ENCODE assay signal across 13 mouse cellular contexts in genomic region chr5:50006915-50007658, GRCm38 (mm10). TPM values are rescaled to one million over a fixed set of nuclear protein-coding genes. Genes with fewer than 3 reads are reported as not detected.
DNase-seq lines count a peak whose midpoint lies in the region; ATAC-seq lines count a peak whose summit lies in the region.
"Had no signal": no experiment of that assay in that cellular context is flagged by ENCODE, and none has a peak within 500 bp of the region (broad histone marks: within the 10 kb centered on the region; RNA-seq: fewer than 3 reads in every experiment).

No protein-coding gene starts in this region.

- H3K36me3 ChIP-seq in hindbrain, embryonic 13.5 days: peaks cover 22% of the 10 kb centered on the region
- H3K36me3 ChIP-seq in hindbrain, embryonic 12.5 days: peaks cover 8% of the 10 kb centered on the region; the same call in 1 of the 2 replicates

- no peak overlapping the region for H3K9ac ChIP-seq in hindbrain, embryonic 13.5 days
- H3K9ac ChIP-seq in hindbrain, embryonic 12.5 days: no peak overlapping the region
- H3K9ac ChIP-seq: limb, embryonic 13.5 days; neural tube, embryonic 12.5 days; stomach, embryonic 15.5 days had no signal

- no peak overlapping the region for H3K4me2 ChIP-seq in hindbrain, embryonic 13.5 days
- H3K4me2 ChIP-seq in hindbrain, embryonic 12.5 days (replicated peaks): no peak overlapping the region
- H3K4me2 ChIP-seq: limb, embryonic 13.5 days; midbrain, embryonic 11.5 days; neural tube, embryonic 12.5 days; stomach, embryonic 15.5 days had no signal

- H3K27ac ChIP-seq in hindbrain, embryonic 13.5 days: no peak overlapping the region
- H3K27ac ChIP-seq in hindbrain, embryonic 12.5 days: no peak overlapping the region
- H3K27ac ChIP-seq: limb, embryonic 13.5 days; neural tube, embryonic 12.5 days; stomach, embryonic 15.5 days had no signal

- no peaks in the 10 kb centered on the region for H3K27me3 ChIP-seq in hindbrain, embryonic 13.5 days
- no peaks in the 10 kb centered on the region for H3K27me3 ChIP-seq in hindbrain, embryonic 12.5 days
- H3K27me3 ChIP-seq: limb, embryonic 13.5 days; neural tube, embryonic 12.5 days; stomach, embryonic 15.5 days had no signal

- WGBS in hindbrain, embryonic 13.5 days: 89% methylated on average over 9 of the region's 9 CpGs
- WGBS in hindbrain, embryonic 12.5 days: 90% methylated on average over 9 of the region's 9 CpGs

- 0 out of 2 replicates have a peak, but pooled peaks have one; percentile 32 for ATAC-seq in hindbrain, embryonic 13.5 days (ENCODE audit: low FRiP score)
- ATAC-seq in hindbrain, embryonic 12.5 days (ENCODE audit: low FRiP score): no peak
- no peak for ATAC-seq in cerebellum, adult (ENCODE audit: insufficient number of reproducible peaks, low FRiP score, low TSS enrichment)
- ATAC-seq: CD4-positive, CD25-positive, alpha-beta regulatory T cell, adult 4 months had no signal

- peak; percentile 86 for DNase-seq in adipocyte (ENCODE audit: low spot score)
- peak; percentile 48 to 50 for DNase-seq in heart, postnatal 10 days
- peak; percentile 28 for DNase-seq in lung, postnatal 14 days
- no peak for DNase-seq in gastrocnemius, postnatal 10 days
- no peak for DNase-seq in spleen, adult 18-20 months

- no peak overlapping the region for H3K4me3 ChIP-seq in hindbrain, embryonic 13.5 days
- H3K4me3 ChIP-seq in hindbrain, embryonic 12.5 days: no peak overlapping the region
- H3K4me3 ChIP-seq: limb, embryonic 13.5 days; neural tube, embryonic 12.5 days; stomach, embryonic 15.5 days had no signal

- H3K4me1 ChIP-seq in hindbrain, embryonic 13.5 days (replicated peaks): no peaks in the 10 kb centered on the region
- H3K4me1 ChIP-seq in hindbrain, embryonic 12.5 days: no peaks in the 10 kb centered on the region
- H3K4me1 ChIP-seq: limb, embryonic 13.5 days; neural tube, embryonic 12.5 days; stomach, embryonic 15.5 days had no signal

- intact Hi-C loops in heart, postnatal 10 days (cut with DNase I): no loop called here

- H3K9me3 ChIP-seq in hindbrain, embryonic 13.5 days: no peaks in the 10 kb centered on the region
- no peaks in the 10 kb centered on the region for H3K9me3 ChIP-seq in hindbrain, embryonic 12.5 days (replicated peaks)
- H3K9me3 ChIP-seq: limb, embryonic 13.5 days; neural tube, embryonic 12.5 days; stomach, embryonic 15.5 days had no signal

RNA-seq across cellular contexts. Expression of gene Adgra3, which starts 51.7 kb away (rescaled TPM):
- polyA plus RNA-seq in hindbrain, embryonic 13.5 days (2015; fragmentation: Nextera tagmentation; extraction: Ambion mirVana): 17.7 and 19.6 TPM in 2 replicates
- polyA plus RNA-seq in hindbrain, embryonic 12.5 days (2016; fragmentation: Nextera tagmentation; extraction: Ambion mirVana): 44.6 and 46.8 TPM in 2 replicates
- 10 to 100 TPM; 29.4 to 39.1 TPM for total RNA-seq in heart, postnatal 10 days (2021)
- total RNA-seq in gastrocnemius, postnatal 10 days (2021): 10 to 100 TPM; 19.9 to 29.2 TPM
- polyA plus RNA-seq: CD4-positive, CD25-positive, alpha-beta regulatory T cell, adult 4 months had no signal

Comparison
In these comparisons a context has a peak if more than half of its experiments do, and no peak if none do; other contexts are left out.
1. DNase-seq: peak in adipocyte (single experiment), heart, postnatal 10 days (2 of 2) and lung, postnatal 14 days (single experiment); none in gastrocnemius, postnatal 10 days (single experiment) and spleen, adult 18-20 months (0 of 2).